Mouse (Mus musculus): ENCODE measurements around the gene Nol12. TPM values are rescaled to one million over a fixed set of nuclear protein-coding genes. Genes with fewer than 3 reads are reported as not detected.

Gene Nol12
- total and polyA plus RNA-seq, 3 experiments = 13.7 to 91.1 (median 33.2) TPM

DNA sequence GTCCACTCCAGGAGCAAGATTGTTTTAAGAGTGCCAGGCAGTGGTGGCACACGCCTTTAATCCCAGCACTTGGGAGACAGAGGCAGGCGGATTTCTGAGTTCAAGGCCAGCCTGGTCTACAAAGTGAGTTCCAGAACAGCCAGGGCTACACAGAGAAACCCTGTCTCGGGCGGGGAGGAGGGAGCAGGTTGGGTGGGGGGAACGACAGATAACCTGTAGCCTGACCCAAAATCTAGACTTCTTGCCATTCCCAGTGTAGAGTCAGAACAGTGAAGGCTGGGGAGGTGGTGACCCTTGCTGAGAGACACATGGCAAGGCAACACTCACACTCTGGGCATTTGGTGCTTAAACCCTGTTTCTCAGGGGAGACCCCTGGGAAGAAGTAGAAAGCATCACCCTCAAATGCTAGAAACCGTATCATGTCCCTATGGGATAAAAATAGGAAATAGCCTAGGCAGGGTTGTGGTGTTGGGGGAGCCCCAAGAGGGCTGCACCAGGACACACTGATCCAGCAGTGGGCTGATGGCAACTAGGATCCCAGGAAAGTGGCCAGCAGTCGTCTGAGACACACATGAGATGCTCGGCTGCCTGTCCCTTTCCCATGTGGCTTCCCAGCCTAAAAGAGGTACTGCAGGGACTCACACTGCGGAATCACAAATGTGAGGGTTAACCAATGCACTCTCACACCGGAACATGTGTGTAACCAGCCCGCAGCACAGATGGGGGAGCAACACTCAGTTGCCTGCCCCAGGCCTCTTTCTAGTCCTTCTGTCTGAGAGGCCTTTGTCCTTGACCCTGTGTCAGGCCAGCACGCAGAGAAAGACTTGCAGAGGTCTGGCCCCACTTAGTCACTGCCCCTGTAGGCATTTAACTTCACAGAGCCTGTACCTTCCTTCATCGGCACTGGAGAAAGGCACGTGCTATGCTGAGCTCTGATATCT lies 54.7 kb downstream of the Nol12 start:
- Histone ChIP-seq H3K27me3 (replicated peaks) (no peaks in the 10 kb centered on the region), H3K4me1 (ENCODE audit: control insufficient read depth in 1 of 2, insufficient read depth in 2 of 2) (peaks cover 5 to 19% of the 10 kb centered on the region in 2 experiments), H3K36me3 (replicated peaks in 1 of 2; ENCODE audit: control insufficient read depth in 1 of 2, insufficient read depth in 1 of 2, low read length in 1 of 2) (peaks cover 65 to 92% of the 10 kb centered on the region in 2 experiments), H3K9ac (ENCODE audit: insufficient read depth, low read depth) (no peak overlapping the region), H3K27ac (ENCODE audit: insufficient read depth, low read depth) (no peak overlapping the region), H3K4me2 (ENCODE audit: insufficient read depth, low read depth, poor library complexity, severe bottlenecking) (no peak overlapping the region), H3K9me3 (replicated peaks; ENCODE audit: low read length) (no peaks in the 10 kb centered on the region), H3K4me3 (replicated peaks in 1 of 3; ENCODE audit: low read depth in 2 of 3, low read length in 2 of 3, poor library complexity in 1 of 3) (no peak overlapping the region), H3K79me2 (replicated peaks; ENCODE audit: control insufficient read depth, extremely low read depth, insufficient read depth, poor library complexity, severe bottlenecking) (peaks cover 5% of the 10 kb centered on the region; the same call in 1 of the 2 replicates)
- dilution Hi-C loops (cut with MboI; ENCODE audit: extremely low pct_ligation_motif_present, extremely low pct_unique_long_range_greater_than_20kb, low sequenced_read_pairs) (no loop called here), in situ Hi-C loops (cut with MboI; ENCODE audit: low pct_ligation_motif_present, low pct_unique_long_range_greater_than_20kb, low sequenced_read_pairs) (no loop called here)
- no peak for DNase-seq (ENCODE audit: extremely low read depth)
- TF ChIP-seq HCFC1 (IDR thresholded peaks at IDR 0.05; ENCODE audit: low read depth, low read length) (no peak), NRF1 (IDR thresholded peaks at IDR 0.05; ENCODE audit: low read depth, low read length) (no peak), CHD2 (IDR thresholded peaks at IDR 0.05; ENCODE audit: low read length) (no peak), GABPA (IDR thresholded peaks at IDR 0.05; ENCODE audit: insufficient replicate concordance, low read depth, low read length) (no peak), ZNF384 (IDR thresholded peaks at IDR 0.05; ENCODE audit: low read depth, low read length) (no peak), MAZ (IDR thresholded peaks at IDR 0.05; ENCODE audit: low read depth, low read length) (no peak)

DNA sequence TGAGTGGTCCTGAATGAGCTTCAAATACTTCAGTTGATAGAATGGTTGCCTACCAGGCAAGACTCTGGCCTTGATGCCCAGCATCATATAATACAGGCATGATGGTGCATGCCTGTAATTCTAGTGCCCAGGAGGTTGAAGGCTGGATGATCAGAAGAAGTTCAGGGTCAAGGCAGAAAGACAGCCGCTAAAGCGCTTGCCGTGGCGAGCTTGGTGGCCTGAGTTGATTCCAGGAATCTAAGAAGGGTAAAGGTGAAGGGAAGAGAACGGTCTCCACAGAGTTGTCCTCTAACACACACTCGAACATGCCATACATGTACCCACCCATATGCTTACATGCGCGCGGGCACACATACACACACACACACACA lies 55.3 kb downstream of the Nol12 start:
- Histone ChIP-seq H3K27me3 (replicated peaks) (no peaks in the 10 kb centered on the region), H3K4me1 (ENCODE audit: control insufficient read depth in 1 of 2, insufficient read depth in 2 of 2) (peaks cover 0 to 14% of the 10 kb centered on the region in 2 experiments; a peak in 1 of 4 replicates), H3K4me3 (replicated peaks in 1 of 3; ENCODE audit: low read depth in 2 of 3, low read length in 2 of 3, poor library complexity in 1 of 3) (no peak overlapping the region), H3K9ac (ENCODE audit: insufficient read depth, low read depth) (no peak overlapping the region), H3K4me2 (ENCODE audit: insufficient read depth, low read depth, poor library complexity, severe bottlenecking) (no peak overlapping the region), H3K27ac (ENCODE audit: insufficient read depth, low read depth) (no peak overlapping the region), H3K9me3 (replicated peaks; ENCODE audit: low read length) (no peaks in the 10 kb centered on the region), H3K36me3 (replicated peaks in 1 of 2; ENCODE audit: control insufficient read depth in 1 of 2, insufficient read depth in 1 of 2, low read length in 1 of 2) (peaks cover 68 to 97% of the 10 kb centered on the region in 2 experiments), H3K79me2 (replicated peaks; ENCODE audit: control insufficient read depth, extremely low read depth, insufficient read depth, poor library complexity, severe bottlenecking) (no peaks in the 10 kb centered on the region)
- DNase-seq (ENCODE audit: extremely low read depth) = no peak
- in situ Hi-C loops (cut with MboI; ENCODE audit: low pct_ligation_motif_present, low pct_unique_long_range_greater_than_20kb, low sequenced_read_pairs) (no loop called here), dilution Hi-C loops (cut with MboI; ENCODE audit: extremely low pct_ligation_motif_present, extremely low pct_unique_long_range_greater_than_20kb, low sequenced_read_pairs) (no loop called here)
- TF ChIP-seq ZNF384 (IDR thresholded peaks at IDR 0.05; ENCODE audit: low read depth, low read length) = no peak
- no peak for TF ChIP-seq JUND (conservative IDR thresholded peaks at IDR 0.05; ENCODE audit: low read depth, low read length)
- TF ChIP-seq PAX5 (IDR thresholded peaks at IDR 0.05; ENCODE audit: low read length) = no peak
- TF ChIP-seq CTCF (conservative IDR thresholded peaks at IDR 0.05 in 1 of 2, IDR thresholded peaks at IDR 0.05 in 1 of 2; ENCODE audit: low read depth in 2 of 2, low read length in 2 of 2) = no peak
- no peak for TF ChIP-seq ZC3H11A (IDR thresholded peaks at IDR 0.05; ENCODE audit: low read depth, low read length)
- no peak for TF ChIP-seq NRF1 (IDR thresholded peaks at IDR 0.05; ENCODE audit: low read depth, low read length)
- no peak for TF ChIP-seq JUN (IDR thresholded peaks at IDR 0.05; ENCODE audit: insufficient read depth, low read depth, low read length)
- no peak for TF ChIP-seq TCF12 (IDR thresholded peaks at IDR 0.05; ENCODE audit: low read depth, low read length)
- TF ChIP-seq ETS1 (conservative IDR thresholded peaks at IDR 0.05; ENCODE audit: low read depth, low read length) = no peak
- TF ChIP-seq KAT2A (IDR thresholded peaks at IDR 0.05; ENCODE audit: insufficient replicate concordance, low read length) = no peak
- no peak for TF ChIP-seq MYC (IDR thresholded peaks at IDR 0.05; ENCODE audit: low read depth, low read length)
- TF ChIP-seq POLR2AphosphoS2 (IDR thresholded peaks at IDR 0.05; ENCODE audit: low read depth, low read length) = no peak
- TF ChIP-seq SIN3A (IDR thresholded peaks at IDR 0.05; ENCODE audit: low read length) = no peak
- no peak for TF ChIP-seq NELFE (IDR thresholded peaks at IDR 0.05; ENCODE audit: low read depth, low read length)
- no peak for TF ChIP-seq RAD21 (IDR thresholded peaks at IDR 0.05; ENCODE audit: low read depth, low read length)
- TF ChIP-seq POLR2A (IDR thresholded peaks at IDR 0.05; ENCODE audit: low read depth, low read length) = no peak
- no peak for TF ChIP-seq UBTF (IDR thresholded peaks at IDR 0.05; ENCODE audit: low read depth, low read length)
- TF ChIP-seq ZMIZ1 (IDR thresholded peaks at IDR 0.05; ENCODE audit: low read depth, low read length) = no peak
- no peak for TF ChIP-seq SMC3 (IDR thresholded peaks at IDR 0.05; ENCODE audit: low read depth, low read length)
- TF ChIP-seq MAZ (IDR thresholded peaks at IDR 0.05; ENCODE audit: low read depth, low read length) = no peak
